24 mouse cellular contexts compared by ENCODE assay signal in genomic region chr14:62907888-62908287, GRCm38 (mm10).
A peak's percentile ranks its signal among the peaks of the same experiment; 100 is the strongest.
DNase-seq lines count a peak whose midpoint lies in the region; ATAC-seq and TF ChIP-seq lines count a peak whose summit lies in the region.
"Had no signal": no experiment of that assay in that cellular context is flagged by ENCODE, and none has a peak within 500 bp of the region (broad histone marks: within the 10 kb centered on the region; RNA-seq: fewer than 3 reads in every experiment).

No protein-coding gene starts in this region.

- intact Hi-C loops in heart, adult 2 months (cut with DNase I): no loop called here

- TF ChIP-seq EP300 in heart, adult 2 months (IDR thresholded peaks at IDR 0.05; ENCODE audit: insufficient read depth, low read depth, low read length): no peak

- no peak overlapping the region for H3K4me2 ChIP-seq in hindbrain, embryonic 14.5 days (replicated peaks)
- H3K4me2 ChIP-seq: embryonic facial prominence, embryonic 12.5 days; liver, embryonic 13.5 days had no signal

- H3K27ac ChIP-seq in heart, adult 2 months: no peak overlapping the region
- H3K27ac ChIP-seq in testis, adult 2 months (ENCODE audit: control insufficient read depth, insufficient read depth, low read depth, low read length): peak overlapping the region; percentile 10; the same call in 1 of the 2 replicates
- H3K27ac ChIP-seq in hindbrain, embryonic 14.5 days: no peak overlapping the region
- H3K27ac ChIP-seq: embryonic facial prominence, embryonic 12.5 days; liver, embryonic 13.5 days had no signal

- no peak for TF ChIP-seq CTCF in heart, adult 2 months (IDR thresholded peaks at IDR 0.05)
- TF ChIP-seq CTCF in testis, adult 2 months (IDR thresholded peaks at IDR 0.05; ENCODE audit: control insufficient read depth, insufficient read depth, insufficient replicate concordance, low read depth, low read length): no peak

- H3K4me3 ChIP-seq in heart, adult 2 months: no peak overlapping the region
- H3K4me3 ChIP-seq in testis, adult 2 months (ENCODE audit: control insufficient read depth, low read depth, low read length): no peak overlapping the region
- H3K4me3 ChIP-seq in hindbrain, embryonic 14.5 days (replicated peaks; ENCODE audit: low read length): no peak overlapping the region
- H3K4me3 ChIP-seq: embryonic facial prominence, embryonic 12.5 days; liver, embryonic 13.5 days had no signal

- no peaks in the 10 kb centered on the region; the same call in 1 of the 2 replicates for H3K79me2 ChIP-seq in heart, adult 2 months (replicated peaks; ENCODE audit: control insufficient read depth, insufficient read depth, low read length)

- no peaks in the 10 kb centered on the region for H3K27me3 ChIP-seq in heart, adult 2 months (ENCODE audit: control insufficient read depth, insufficient read depth, low read length)
- H3K27me3 ChIP-seq in testis, adult 2 months (ENCODE audit: control insufficient read depth, insufficient read depth, low read length): no peaks in the 10 kb centered on the region
- H3K27me3 ChIP-seq in hindbrain, embryonic 14.5 days (ENCODE audit: control insufficient read depth, insufficient read depth, low read length): no peaks in the 10 kb centered on the region
- H3K27me3 ChIP-seq: embryonic facial prominence, embryonic 12.5 days; liver, embryonic 13.5 days; Patski had no signal

- no peak for TF ChIP-seq POLR2A in heart, adult 2 months (IDR thresholded peaks at IDR 0.05; ENCODE audit: insufficient read depth, low read depth, low read length)
- TF ChIP-seq POLR2A in testis, adult 2 months (IDR thresholded peaks at IDR 0.05; ENCODE audit: control insufficient read depth, low read depth, low read length): no peak

- H3K9ac ChIP-seq in heart, adult 2 months (ENCODE audit: low read depth, low read length): no peak overlapping the region
- H3K9ac ChIP-seq in hindbrain, embryonic 14.5 days: no peak overlapping the region
- H3K9ac ChIP-seq: embryonic facial prominence, embryonic 12.5 days; liver, embryonic 13.5 days had no signal

- H3K36me3 ChIP-seq in heart, adult 2 months (ENCODE audit: control insufficient read depth, insufficient read depth, low read length): no peaks in the 10 kb centered on the region
- H3K36me3 ChIP-seq in testis, adult 2 months (ENCODE audit: control insufficient read depth, insufficient read depth, low read length): no peaks in the 10 kb centered on the region
- no peaks in the 10 kb centered on the region for H3K36me3 ChIP-seq in hindbrain, embryonic 14.5 days (replicated peaks; ENCODE audit: control insufficient read depth, insufficient read depth)
- H3K36me3 ChIP-seq: embryonic facial prominence, embryonic 12.5 days; liver, embryonic 13.5 days had no signal

- ATAC-seq in megakaryocyte progenitor cell, adult 5-6 weeks (replicated peaks; ENCODE audit: poor library complexity): peak; percentile 64
- no peak for ATAC-seq in hindbrain, embryonic 14.5 days (ENCODE audit: low FRiP score)
- ATAC-seq: forebrain, embryonic 14.5 days; intestine, postnatal 0 days; Patski had no signal

- H3K9me3 ChIP-seq in hindbrain, embryonic 14.5 days (ENCODE audit: control insufficient read depth, low read length): no peaks in the 10 kb centered on the region
- H3K9me3 ChIP-seq: embryonic facial prominence, embryonic 12.5 days; liver, embryonic 13.5 days had no signal

- no peaks in the 10 kb centered on the region; the same call in 1 of the 2 replicates for H3K4me1 ChIP-seq in heart, adult 2 months (ENCODE audit: control insufficient read depth, insufficient read depth, low read length)
- peaks cover 5% of the 10 kb centered on the region for H3K4me1 ChIP-seq in testis, adult 2 months (ENCODE audit: control insufficient read depth, insufficient read depth, low read length)
- H3K4me1 ChIP-seq in hindbrain, embryonic 14.5 days (replicated peaks; ENCODE audit: control insufficient read depth, insufficient read depth, low read length): no peaks in the 10 kb centered on the region

- 84% methylated on average over 2 of the region's 2 CpGs for WGBS in heart, adult 2 months
- 96% methylated on average over 2 of the region's 2 CpGs for WGBS in hindbrain, embryonic 14.5 days

- peak; percentile 34 for DNase-seq in heart, adult 11 months
- no peak for DNase-seq in heart, adult 2 months
- DNase-seq in testis, postnatal 10 days (ENCODE audit: low spot score): no peak
- no peak for DNase-seq in hindbrain, embryonic 14.5 days (ENCODE audit: low spot score)
- no peak for DNase-seq in embryo, embryonic 9.5 days (ENCODE audit: extremely low spot score)
- DNase-seq: adrenal gland, postnatal 25 days; cerebellum, adult 8-10 months; cerebellum, postnatal 25 days; gastrocnemius, postnatal 25 days; kidney, adult 9 months; kidney, postnatal 10 days; layer of hippocampus, postnatal 36 days; left cerebral cortex, postnatal 4 days; liver, embryonic 13.5 days; lung, adult 2 months; lung, postnatal 14 days; midbrain, embryonic 14.5 days; right cerebral cortex, postnatal 25 days had no signal
